Mouse (Mus musculus) MEL (cell line): ENCODE measurements around the gene Mmp23. TPM values are rescaled to one million over a fixed set of nuclear protein-coding genes. Genes with fewer than 3 reads are reported as not detected.

ENCODE experiments used
- DNase-seq: peaks from one replicate; pipeline ENCODE4 v3.0.0; 2011; ENCODE audit warnings: low read depth, low spot score
- H3K27ac ChIP-seq: 2 replicates; pipeline ENCODE4 v1.5.1; 2012; ENCODE audit warnings: low read depth, mild to moderate bottlenecking, control low read depth, low read length, moderate library complexity; ENCODE audit not compliant: control insufficient read depth
- H3K27me3 ChIP-seq, 2 experiments: fragments of 150-350 bp in 1 of 2; sonication (generic) in 1 of 2; 2 replicates each; pipeline ENCODE4 v1.6.1; 2012; ENCODE audit warnings: low read length in 2 of 2, mild to moderate bottlenecking in 2 of 2, improper control_type of control experiment in 1 of 2, moderate library complexity in 1 of 2; ENCODE audit not compliant: insufficient read depth in 2 of 2, control insufficient read depth in 1 of 2
- H3K36me3 ChIP-seq, 2 experiments: 2 replicates each; pipeline ENCODE4 v1.6.1; 2012 to 2014; ENCODE audit warnings: low read length in 2 of 2, improper control_type of control experiment in 1 of 2, inconsistent platforms in 1 of 2, mild to moderate bottlenecking in 1 of 2; ENCODE audit not compliant: insufficient read depth in 2 of 2, control insufficient read depth in 1 of 2
- H3K4me1 ChIP-seq, 2 experiments: fragments of 150-350 bp in 1 of 2; sonication (generic) in 1 of 2; 2 replicates each; pipeline ENCODE4 v1.6.1; 2012; ENCODE audit warnings: low read length in 2 of 2, improper control_type of control experiment in 1 of 2, mild to moderate bottlenecking in 1 of 2; ENCODE audit not compliant: insufficient read depth in 2 of 2, control insufficient read depth in 1 of 2
- H3K4me3 ChIP-seq, 2 experiments: fragments of 150-350 bp in 1 of 2; sonication (generic) in 1 of 2; 2 replicates each; pipeline ENCODE4 v1.5.1; 2012; ENCODE audit warnings: low read depth in 2 of 2, low read length in 2 of 2, mild to moderate bottlenecking in 2 of 2, moderate library complexity in 2 of 2, control low read depth in 1 of 2, improper control_type of control experiment in 1 of 2; ENCODE audit not compliant: control insufficient read depth in 1 of 2, insufficient read depth in 1 of 2
- H3K79me2 ChIP-seq: 2 replicates; pipeline ENCODE4 v1.6.1; 2012; ENCODE audit warnings: mild to moderate bottlenecking, low read length, moderate library complexity; ENCODE audit not compliant: control insufficient read depth, poor library complexity, insufficient read depth
- H3K9ac ChIP-seq: 2 replicates; pipeline ENCODE4 v1.6.1; 2012; ENCODE audit warnings: low read depth, mild to moderate bottlenecking, control low read depth, low read length, moderate library complexity; ENCODE audit not compliant: control insufficient read depth, poor library complexity, severe bottlenecking
- H3K9me3 ChIP-seq: fragments of 150-350 bp; sonication (generic); replicated peaks from 2 replicates; pipeline ENCODE4 v1.6.1; 2012; ENCODE audit warnings: mild to moderate bottlenecking, low read length, improper control_type of control experiment, moderate library complexity; ENCODE audit not compliant: insufficient read depth
- BHLHE40 ChIP-seq: IDR thresholded peaks from 2 replicates; pipeline ENCODE4 v1.6.1; 2012; ENCODE audit warnings: low read depth, mild to moderate bottlenecking, inconsistent platforms, low read length, improper control_type of control experiment, borderline replicate concordance
- CHD1 ChIP-seq: IDR thresholded peaks from 2 replicates; pipeline ENCODE4 v1.6.1; 2012; ENCODE audit warnings: low read depth, mild to moderate bottlenecking, inconsistent platforms, low read length, improper control_type of control experiment
- CHD2 ChIP-seq: IDR thresholded peaks from 2 replicates; pipeline ENCODE4 v1.6.1; 2011; ENCODE audit warnings: low read length, improper control_type of control experiment
- CTCF ChIP-seq, 3 experiments: IDR thresholded peaks in 2 of 3; conservative IDR thresholded peaks in 1 of 3; 2 replicates each; pipeline ENCODE4 v1.5.1; 2011 to 2012; ENCODE audit warnings: low read length in 3 of 3, low read depth in 2 of 3, mild to moderate bottlenecking in 2 of 3, improper control_type of control experiment in 1 of 3, inconsistent platforms in 1 of 3, mixed read lengths in 1 of 3, moderate library complexity in 1 of 3; ENCODE audit not compliant: control insufficient read depth in 1 of 3, insufficient read depth in 1 of 3, poor library complexity in 1 of 3, severe bottlenecking in 1 of 3
- ELF1 ChIP-seq: IDR thresholded peaks from 2 replicates; pipeline ENCODE4 v1.6.1; 2014; ENCODE audit warnings: low read depth, mild to moderate bottlenecking, inconsistent platforms, low read length, improper control_type of control experiment, moderate library complexity
- ETS1 ChIP-seq: IDR thresholded peaks from 2 replicates; pipeline ENCODE4 v1.6.1; 2012; ENCODE audit warnings: low read depth, mild to moderate bottlenecking, inconsistent platforms, low read length, improper control_type of control experiment, moderate library complexity
- GABPA ChIP-seq: IDR thresholded peaks from 2 replicates; pipeline ENCODE4 v1.6.1; 2012; ENCODE audit warnings: low read depth, mild to moderate bottlenecking, inconsistent platforms, low read length, improper control_type of control experiment, moderate library complexity
- GATA1 ChIP-seq: IDR thresholded peaks from 2 replicates; pipeline ENCODE4 v1.6.1; 2011; ENCODE audit warnings: low read depth, low read length, improper control_type of control experiment
- KAT2A ChIP-seq: conservative IDR thresholded peaks from 2 replicates; pipeline ENCODE4 v1.6.1; 2012; ENCODE audit warnings: low read depth, low read length, improper control_type of control experiment, inconsistent platforms
- MAFK ChIP-seq: IDR thresholded peaks from 2 replicates; pipeline ENCODE4 v1.6.1; 2011; ENCODE audit warnings: low read depth, mild to moderate bottlenecking, low read length, improper control_type of control experiment, borderline replicate concordance
- MAX ChIP-seq: IDR thresholded peaks from 2 replicates; pipeline ENCODE4 v1.6.1; 2011; ENCODE audit warnings: low read length, improper control_type of control experiment
- MAZ ChIP-seq: IDR thresholded peaks from 2 replicates; pipeline ENCODE4 v1.6.1; 2012; ENCODE audit warnings: low read depth, mild to moderate bottlenecking, inconsistent platforms, low read length, improper control_type of control experiment
- MEF2A ChIP-seq: IDR thresholded peaks from 2 replicates; pipeline ENCODE4 v1.6.1; 2014; ENCODE audit warnings: low read depth, mild to moderate bottlenecking, inconsistent platforms, low read length, improper control_type of control experiment; ENCODE audit not compliant: poor library complexity, insufficient replicate concordance, severe bottlenecking; ENCODE audit errors: extremely low read depth
- MXI1 ChIP-seq: IDR thresholded peaks from 2 replicates; pipeline ENCODE4 v1.6.1; 2011; ENCODE audit warnings: mild to moderate bottlenecking, low read depth, low read length, improper control_type of control experiment
- MYB ChIP-seq: IDR thresholded peaks from 2 replicates; pipeline ENCODE4 v1.6.1; 2011; ENCODE audit warnings: mild to moderate bottlenecking, low read depth, low read length, improper control_type of control experiment
- MYC ChIP-seq: IDR thresholded peaks from 2 replicates; pipeline ENCODE4 v1.6.1; 2011; ENCODE audit warnings: low read depth, mild to moderate bottlenecking, low read length, improper control_type of control experiment, moderate library complexity
- NELFE ChIP-seq: IDR thresholded peaks from 2 replicates; pipeline ENCODE4 v1.6.1; 2011; ENCODE audit warnings: low read depth, low read length, improper control_type of control experiment
- POLR2A ChIP-seq, 2 experiments: IDR thresholded peaks; 2 replicates each; pipeline ENCODE4 v1.6.1; 2011 to 2012; ENCODE audit warnings: low read length in 2 of 2, mild to moderate bottlenecking in 2 of 2, control low read depth in 1 of 2, improper control_type of control experiment in 1 of 2, low read depth in 1 of 2, moderate library complexity in 1 of 2; ENCODE audit not compliant: control insufficient read depth in 1 of 2, insufficient read depth in 1 of 2, poor library complexity in 1 of 2
- POLR2AphosphoS2 ChIP-seq: IDR thresholded peaks from 2 replicates; pipeline ENCODE4 v1.6.1; 2011; ENCODE audit warnings: low read length, improper control_type of control experiment
- RAD21 ChIP-seq: IDR thresholded peaks from 2 replicates; pipeline ENCODE4 v1.6.1; 2011; ENCODE audit warnings: mild to moderate bottlenecking, low read depth, low read length, improper control_type of control experiment
- RCOR1 ChIP-seq: IDR thresholded peaks from 2 replicates; pipeline ENCODE4 v1.6.1; 2012; ENCODE audit warnings: low read depth, mild to moderate bottlenecking, inconsistent platforms, low read length, improper control_type of control experiment
- TCF12 ChIP-seq: IDR thresholded peaks from 2 replicates; pipeline ENCODE4 v1.6.1; 2014; ENCODE audit warnings: low read depth, mild to moderate bottlenecking, inconsistent platforms, low read length, improper control_type of control experiment, moderate library complexity
- USF1 ChIP-seq: IDR thresholded peaks from 2 replicates; pipeline ENCODE4 v1.6.1; 2014; ENCODE audit warnings: low read depth, mild to moderate bottlenecking, inconsistent platforms, low read length, improper control_type of control experiment, moderate library complexity
- USF2 ChIP-seq, 2 experiments: IDR thresholded peaks; 2 replicates each; pipeline ENCODE4 v1.6.1; 2011 to 2012; ENCODE audit warnings: improper control_type of control experiment in 2 of 2, low read length in 2 of 2, borderline replicate concordance in 1 of 2, inconsistent platforms in 1 of 2, low read depth in 1 of 2, mild to moderate bottlenecking in 1 of 2; ENCODE audit not compliant: insufficient read depth in 1 of 2
- ZC3H11A ChIP-seq: IDR thresholded peaks from 2 replicates; pipeline ENCODE4 v1.6.1; 2012; ENCODE audit warnings: low read depth, mild to moderate bottlenecking, inconsistent platforms, low read length, improper control_type of control experiment
- ZKSCAN1 ChIP-seq: IDR thresholded peaks from 2 replicates; pipeline ENCODE4 v1.6.1; 2012; ENCODE audit warnings: low read depth, mild to moderate bottlenecking, inconsistent platforms, low read length, improper control_type of control experiment, moderate library complexity
- ZMIZ1 ChIP-seq: IDR thresholded peaks from 2 replicates; pipeline ENCODE4 v1.6.1; 2012; ENCODE audit warnings: low read depth, mild to moderate bottlenecking, inconsistent platforms, low read length, improper control_type of control experiment, moderate library complexity
- polyA plus RNA-seq, 2 experiments: library from polyadenylated mRNA; stranded (reverse) in 1 of 2; unstranded in 1 of 2; fragments of >175 nt in 1 of 2; fragments of >200 nt in 1 of 2; gene quantifications; 2 replicates each; pipeline versions ENCODE4 v1.2.1 to v1.2.4; 2012; ENCODE audit warnings: low replicate concordance in 2 of 2, low read depth in 1 of 2; ENCODE audit not compliant: insufficient read length in 2 of 2, insufficient read depth in 1 of 2, missing spikeins in 1 of 2
- total RNA-seq: library from RNA; depleted of rRNA; stranded (reverse); fragments of 300-350 nt; gene quantifications from 2 replicates; pipeline ENCODE4 v1.2.3, GENCODE M21; 2012

The Mmp23 gene
- total and polyA plus RNA-seq, 3 experiments: 1.6 to 2.4 TPM; not detected in 1

GRCm38 (mm10) chr4:155653451-155654182, 433 bp upstream of the Mmp23 start:
- no peak overlapping the region for H3K9ac ChIP-seq
- H3K9me3 ChIP-seq: no peaks in the 10 kb centered on the region
- H3K4me1 ChIP-seq: no peaks in the 10 kb centered on the region
- DNase-seq: no peak
- no peaks in the 10 kb centered on the region for H3K79me2 ChIP-seq
- H3K27me3 ChIP-seq: no peaks in the 10 kb centered on the region
- H3K4me3 ChIP-seq: no peak overlapping the region
- TF ChIP-seq MEF2A: no peak
- no peak for TF ChIP-seq RCOR1
- no peak for TF ChIP-seq BHLHE40
- TF ChIP-seq ZMIZ1: no peak
- no peak for TF ChIP-seq CHD2
- no peak for TF ChIP-seq CTCF (IDR thresholded peaks at IDR 0.05 in 2 of 3, conservative IDR thresholded peaks at IDR 0.05 in 1 of 3; ENCODE audit: control insufficient read depth in 1 of 3, insufficient read depth in 1 of 3, low read depth in 2 of 3, low read length in 3 of 3, poor library complexity in 1 of 3, severe bottlenecking in 1 of 3)
- no peak for TF ChIP-seq USF1
- no peak for TF ChIP-seq ETS1
- no peak for TF ChIP-seq MYB
- no peak for TF ChIP-seq MAX
- no peak for TF ChIP-seq MXI1
- TF ChIP-seq GATA1: no peak
- TF ChIP-seq KAT2A: no peak
- no peak for TF ChIP-seq ZC3H11A
- TF ChIP-seq CHD1: no peak
- no peak for TF ChIP-seq POLR2A (IDR thresholded peaks at IDR 0.05; ENCODE audit: control insufficient read depth in 1 of 2, insufficient read depth in 1 of 2, low read depth in 1 of 2, low read length in 2 of 2, poor library complexity in 1 of 2)
- no peak for TF ChIP-seq NELFE
- H3K36me3 ChIP-seq: peaks cover 0 to 11% of the 10 kb centered on the region in 2 experiments; a peak in 2 of 4 replicates
- H3K27ac ChIP-seq: no peak overlapping the region

GRCm38 (mm10) chr4:155652283-155653085, 700 bp downstream of the Mmp23 start:
- H3K27me3 ChIP-seq: no peaks in the 10 kb centered on the region
- no peaks in the 10 kb centered on the region for H3K9me3 ChIP-seq
- no peaks in the 10 kb centered on the region for H3K4me1 ChIP-seq
- H3K79me2 ChIP-seq: no peaks in the 10 kb centered on the region
- no peak for DNase-seq
- TF ChIP-seq MXI1 (no peak), MYC (no peak), MAZ (no peak), ELF1 (no peak), MAFK (no peak), TCF12 (no peak), CHD2 (no peak), USF2 (IDR thresholded peaks at IDR 0.05; ENCODE audit: borderline replicate concordance in 1 of 2, insufficient read depth in 1 of 2, low read depth in 1 of 2, low read length in 2 of 2) (no peak), POLR2AphosphoS2 (no peak; the same call in none of the 2 replicates), RAD21 (no peak), GABPA (no peak), MAX (no peak), ZKSCAN1 (no peak), ETS1 (no peak), ZC3H11A (no peak)
- TF ChIP-seq, all 39 proteins: peak for 0
- H3K9ac ChIP-seq: no peak overlapping the region
- H3K36me3 ChIP-seq: peaks cover 0 to 13% of the 10 kb centered on the region in 2 experiments; a peak in 2 of 4 replicates
- H3K4me3 ChIP-seq: no peak overlapping the region
- no peak overlapping the region for H3K27ac ChIP-seq
